Mouse (Mus musculus) cerebellum, adult 2 months (tissue): Measurements from ENCODE around the gene Gm47841.

Experiments
- CTCF ChIP-seq: fragments of 200-500 bp; IDR thresholded peaks from 2 replicates; pipeline ENCODE4 v1.5.1; 2011; ENCODE audit warnings: low read depth, mild to moderate bottlenecking, control low read depth, low read length, moderate library complexity, borderline replicate concordance; ENCODE audit not compliant: insufficient read depth
- POLR2A ChIP-seq: fragments of 200-500 bp; IDR thresholded peaks from 2 replicates; pipeline ENCODE4 v1.6.1; 2011; ENCODE audit warnings: low read length, control low read depth, borderline replicate concordance; ENCODE audit not compliant: insufficient read depth

- TF ChIP-seq POLR2A (no peak), CTCF (no peak)
Measured at GRCm38 (mm10) chr15:101069641-101070190, 22.5 kb upstream of the Gm47841 start.
